Mouse (Mus musculus) neural tube, embryonic 11.5 days (tissue): Measurements from ENCODE around the gene Fank1. TPM values are rescaled to one million over a fixed set of nuclear protein-coding genes. Genes with fewer than 3 reads are reported as not detected.
A peak's percentile ranks its signal among the peaks of the same experiment; 100 is the strongest.

ENCODE experiments used
- ATAC-seq: fragments of 200-750 bp; cut with Nextera tagmentation; 2 replicates; pipeline ENCODE4 v1.8.0; 2017; ENCODE audit warnings: moderate number of reproducible peaks, mild to moderate bottlenecking, moderate TSS enrichment, moderate library complexity; ENCODE audit not compliant: insufficient read depth, low FRiP score, low TSS enrichment
- DNase-seq: peaks from one replicate; pipeline ENCODE4 v3.0.0-alpha.2; 2015; ENCODE audit warnings: low spot score
- H3K27ac ChIP-seq: fragments of 300-500 bp; sonication (generic); 2 replicates; pipeline ENCODE4 v1.5.1; 2014; ENCODE audit warnings: low read depth, mild to moderate bottlenecking, low read length
- H3K27me3 ChIP-seq: fragments of 300-500 bp; sonication (generic); 2 replicates; pipeline ENCODE4 v1.6.1; 2014; ENCODE audit warnings: mild to moderate bottlenecking, low read length, mixed read lengths; ENCODE audit not compliant: control insufficient read depth, insufficient read depth
- H3K36me3 ChIP-seq: fragments of 300-500 bp; sonication (generic); 2 replicates; pipeline ENCODE4 v1.6.1; 2014; ENCODE audit warnings: mild to moderate bottlenecking, low read length, moderate library complexity, mixed read lengths; ENCODE audit not compliant: control insufficient read depth, insufficient read depth
- H3K4me1 ChIP-seq: fragments of 300-500 bp; sonication (generic); 2 replicates; pipeline ENCODE4 v1.6.1; 2014; ENCODE audit warnings: low read length, mixed read lengths; ENCODE audit not compliant: control insufficient read depth, insufficient read depth
- H3K4me2 ChIP-seq: fragments of 300-500 bp; sonication (generic); 2 replicates; pipeline ENCODE4 v1.6.1; 2014; ENCODE audit warnings: low read depth, mild to moderate bottlenecking, moderate library complexity
- H3K4me3 ChIP-seq: fragments of 300-500 bp; sonication (generic); 2 replicates; pipeline ENCODE4 v1.5.1; 2014; ENCODE audit warnings: low read depth, low read length
- H3K9ac ChIP-seq: fragments of 300-500 bp; sonication (generic); 2 replicates; pipeline ENCODE4 v1.6.1; 2014; ENCODE audit warnings: mild to moderate bottlenecking, low read length
- H3K9me3 ChIP-seq: fragments of 300-500 bp; sonication (generic); 2 replicates; pipeline ENCODE4 v1.6.1; 2016; ENCODE audit warnings: low read length; ENCODE audit not compliant: control insufficient read depth
- WGBS: fragments of 180-500 bp; shearing (Covaris S2); extraction: QIAGEN DNeasy Blood & Tissue Kit; methylation state at CpG from one replicate; pipeline ENCODE4 v1.1.7; 2014; 5-methylcytosine and 5-hydroxymethylcytosine counted together
- polyA plus RNA-seq: library from polyadenylated mRNA; unstranded; fragments of >200 nt; fragmentation: Nextera tagmentation; extraction: Ambion mirVana; gene quantifications from 2 replicates; pipeline ENCODE4 v1.2.1, GENCODE M21; 2014

Fank1 gene
- polyA plus RNA-seq, 1 experiment from 2014 or later, result 0.70 TPM

GRCm38 (mm10) chr7:133781583-133781982, 4.9 kb downstream of the Fank1 start:
- no peak overlapping the region for H3K4me3 ChIP-seq
- DNase-seq (no peak), ATAC-seq (no peak)
- no peaks in the 10 kb centered on the region for H3K4me1 ChIP-seq
- no peak overlapping the region for H3K27ac ChIP-seq
- H3K9me3 ChIP-seq, result no peaks in the 10 kb centered on the region
- no peak overlapping the region for H3K9ac ChIP-seq
- H3K36me3 ChIP-seq, result no peaks in the 10 kb centered on the region
- H3K27me3 ChIP-seq, result no peaks in the 10 kb centered on the region
- 69% methylated on average over 6 of the region's 6 CpGs for WGBS
- no peak overlapping the region for H3K4me2 ChIP-seq

DNA sequence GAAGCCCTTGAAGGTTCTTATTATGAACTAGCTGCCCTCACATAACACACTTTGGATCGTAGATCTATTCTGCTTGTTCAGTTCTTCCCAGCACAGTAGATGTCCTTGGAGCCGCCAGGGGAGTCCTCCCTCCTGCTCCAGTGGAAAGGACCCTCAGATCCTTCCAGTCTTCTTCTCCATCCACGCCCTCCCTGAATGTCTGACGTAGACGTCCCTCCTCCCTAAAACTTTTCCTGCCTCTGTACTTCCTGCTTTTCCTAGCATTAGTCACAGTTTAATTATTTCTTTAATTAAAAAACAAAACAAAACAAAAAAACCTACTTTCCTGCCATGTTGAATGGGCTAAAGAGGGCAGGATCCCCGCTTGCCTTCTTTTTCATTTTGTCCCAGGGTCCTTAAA, 5.3 kb downstream of the Fank1 start:
- H3K9ac ChIP-seq, result no peak overlapping the region
- 74% methylated on average over 6 of the region's 6 CpGs for WGBS
- no peak for ATAC-seq

GRCm38 (mm10) chr7:133782717-133783435, 6.2 kb downstream of the Fank1 start, which contains the start of gene Dhx32:
Gene Dhx32 (minus strand): TSS chr7:133782726.
- Histone ChIP-seq H3K4me1 (no peaks in the 10 kb centered on the region), H3K9me3 (no peaks in the 10 kb centered on the region), H3K36me3 (no peaks in the 10 kb centered on the region), H3K4me2 (no peak within 1 kb of the TSS), H3K27ac (no peak within 1 kb of the TSS), H3K9ac (no peak within 1 kb of the TSS), H3K4me3 (no peak within 1 kb of the TSS), H3K27me3 (no peaks in the 10 kb centered on the region)
- DNase-seq, result peak; percentile 81
- WGBS, result 22% methylated on average over 18 of the region's 18 CpGs
- no peak for ATAC-seq

More for the DNA sequence above, 5.3 kb downstream of the Fank1 start:
- no peaks in the 10 kb centered on the region for H3K4me1 ChIP-seq
- DNase-seq, result no peak
- no peak overlapping the region for H3K27ac ChIP-seq
- no peak overlapping the region for H3K4me2 ChIP-seq
- H3K27me3 ChIP-seq, result no peaks in the 10 kb centered on the region
- no peaks in the 10 kb centered on the region for H3K36me3 ChIP-seq
- H3K9me3 ChIP-seq, result no peaks in the 10 kb centered on the region
- no peak overlapping the region for H3K4me3 ChIP-seq

DNA sequence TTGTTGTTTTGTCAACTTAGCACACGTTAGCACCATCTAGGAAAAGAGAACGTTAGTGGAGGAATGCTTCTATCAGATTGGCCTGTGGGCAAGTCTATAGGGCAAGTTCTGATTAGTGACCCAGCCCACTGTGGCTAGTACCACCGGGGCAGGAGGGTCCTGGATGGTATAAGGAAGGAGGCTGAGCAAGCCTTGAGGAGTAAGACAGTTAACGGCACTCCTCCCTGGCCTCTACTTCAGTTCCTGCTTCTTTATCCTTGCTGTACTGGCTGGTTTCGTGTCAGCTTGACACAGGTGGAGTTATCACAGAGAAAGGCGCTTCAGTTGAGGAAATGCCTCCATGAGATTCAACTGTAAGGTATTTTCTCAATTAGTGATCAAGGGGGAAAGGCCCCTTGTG, 10.9 kb downstream of the Fank1 start:
- Histone ChIP-seq H3K27ac (no peak overlapping the region), H3K4me3 (no peak overlapping the region), H3K9me3 (no peaks in the 10 kb centered on the region), H3K4me1 (no peaks in the 10 kb centered on the region), H3K36me3 (no peaks in the 10 kb centered on the region), H3K4me2 (no peak overlapping the region), H3K27me3 (no peaks in the 10 kb centered on the region), H3K9ac (no peak overlapping the region)
- ATAC-seq (no peak), DNase-seq (no peak)
- WGBS, result 91% methylated on average over 6 of the region's 6 CpGs

GRCm38 (mm10) chr7:133788147-133788546, 11.5 kb downstream of the Fank1 start:
- Histone ChIP-seq H3K9me3 (no peaks in the 10 kb centered on the region), H3K27me3 (no peaks in the 10 kb centered on the region), H3K4me3 (no peak overlapping the region), H3K36me3 (no peaks in the 10 kb centered on the region), H3K4me1 (no peaks in the 10 kb centered on the region), H3K27ac (no peak overlapping the region), H3K4me2 (no peak overlapping the region), H3K9ac (no peak overlapping the region)
- WGBS, result 84% methylated on average over 3 of the region's 3 CpGs
- DNase-seq (no peak), ATAC-seq (no peak)

DNA sequence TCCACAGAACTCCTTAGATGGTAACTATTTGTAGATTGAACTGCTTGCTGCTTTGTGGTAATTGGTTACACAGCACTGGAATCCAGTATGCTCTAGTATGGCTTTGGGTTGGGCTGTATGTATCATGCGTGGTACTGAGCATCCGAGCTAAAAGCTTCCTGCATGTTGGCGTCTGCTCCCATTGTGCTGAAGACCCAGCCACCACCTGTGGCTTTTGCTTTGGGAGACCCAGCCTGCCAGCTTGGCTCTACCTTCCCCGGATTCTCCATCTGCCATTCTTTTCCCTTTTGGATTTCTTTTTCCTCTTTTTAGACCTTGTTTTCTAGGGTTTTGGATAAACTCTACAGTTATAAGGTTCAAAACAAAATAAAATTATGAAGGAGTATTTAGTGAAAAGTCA, 13.5 kb downstream of the Fank1 start:
- no peaks in the 10 kb centered on the region for H3K9me3 ChIP-seq
- ATAC-seq, result no peak
- no peaks in the 10 kb centered on the region for H3K36me3 ChIP-seq
- H3K4me1 ChIP-seq, result no peaks in the 10 kb centered on the region
- no peak overlapping the region for H3K4me3 ChIP-seq
- no peak for DNase-seq
- H3K9ac ChIP-seq, result no peak overlapping the region
- no peaks in the 10 kb centered on the region for H3K27me3 ChIP-seq
- WGBS, result 92% methylated on average over 4 of the region's 4 CpGs
- H3K4me2 ChIP-seq, result no peak overlapping the region
- no peak overlapping the region for H3K27ac ChIP-seq

GRCm38 (mm10) chr7:133790608-133791229, 14.1 kb downstream of the Fank1 start:
- no peak for ATAC-seq
- H3K9ac ChIP-seq, result no peak overlapping the region
- DNase-seq, result no peak
- H3K4me1 ChIP-seq, result no peaks in the 10 kb centered on the region
- H3K36me3 ChIP-seq, result no peaks in the 10 kb centered on the region
- WGBS, result 87% methylated on average over 4 of the region's 4 CpGs
- H3K4me2 ChIP-seq, result no peak overlapping the region
- H3K27ac ChIP-seq, result no peak overlapping the region
- no peaks in the 10 kb centered on the region for H3K9me3 ChIP-seq
- H3K4me3 ChIP-seq, result no peak overlapping the region
- no peaks in the 10 kb centered on the region for H3K27me3 ChIP-seq

- ATAC-seq (no peak), DNase-seq (no peak)
- no peaks in the 10 kb centered on the region for H3K27me3 ChIP-seq
- no peak overlapping the region for H3K4me2 ChIP-seq
- no peak overlapping the region for H3K27ac ChIP-seq
- 43% methylated on average over 1 of the region's 1 CpGs for WGBS
- H3K36me3 ChIP-seq, result no peaks in the 10 kb centered on the region
- H3K4me1 ChIP-seq, result no peaks in the 10 kb centered on the region
- H3K9me3 ChIP-seq, result no peaks in the 10 kb centered on the region
- no peak overlapping the region for H3K9ac ChIP-seq
- H3K4me3 ChIP-seq, result no peak overlapping the region
Measured at GRCm38 (mm10) chr7:133792771-133793170, 16.1 kb downstream of the Fank1 start.
